Mouse (Mus musculus) left cerebral cortex, adult 11 months (tissue): Measurements from ENCODE around the gene Mybph.
A peak's percentile ranks its signal among the peaks of the same experiment; 100 is the strongest.

Source experiments
- DNase-seq: peaks from one replicate; pipeline ENCODE4 v3.0.0; 2022; ENCODE audit warnings: low spot score

Mybph gene

DNA sequence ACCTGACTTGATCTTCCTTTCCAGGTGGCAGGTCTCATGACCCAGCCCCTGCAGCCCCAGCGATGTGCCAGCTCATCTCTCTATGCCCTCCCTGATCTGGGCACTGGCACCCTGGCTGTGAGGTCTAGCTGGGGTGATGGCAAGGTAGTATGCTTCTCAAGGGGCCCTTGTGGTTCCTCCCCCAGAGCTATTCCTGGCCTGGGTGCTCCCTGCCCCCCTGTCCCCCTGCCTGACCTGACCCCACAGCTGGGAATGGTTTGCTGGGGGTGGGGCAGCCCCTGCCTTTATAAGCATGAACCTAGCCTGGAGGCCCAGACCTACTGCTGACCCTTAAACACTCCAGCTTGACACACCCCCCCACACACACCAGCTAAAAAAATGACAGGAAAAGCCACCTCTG is at the start of gene Mybph:
Gene Mybph (plus strand): TSS at position 323 of the 400 bp plus-strand sequence.
- DNase-seq: no peak

GRCm38 (mm10) chr1:134146066-134146465 is 47.2 kb upstream of the Mybph start:
- DNase-seq: peak; percentile 19

DNA sequence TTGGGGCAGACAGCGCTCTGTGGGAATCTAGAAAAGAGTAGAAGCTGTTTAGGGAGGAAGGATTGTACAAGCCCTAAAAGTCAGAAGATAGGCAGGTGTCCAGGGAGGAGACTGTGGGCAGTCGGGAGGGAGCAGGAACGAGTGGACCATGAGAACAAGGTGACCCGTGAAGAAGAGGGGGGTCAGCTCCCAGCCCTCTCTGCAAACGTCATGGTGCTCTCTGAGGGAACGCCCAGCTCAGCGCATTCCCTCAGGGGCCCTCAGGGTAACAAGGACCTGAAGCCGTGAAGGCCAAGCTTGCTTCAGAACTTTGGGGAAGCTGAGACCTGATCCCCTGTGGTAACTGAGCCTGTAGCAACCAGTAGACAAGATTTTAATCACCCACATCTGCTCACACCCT is 43.2 kb upstream of the Mybph start:
- no peak for DNase-seq

DNA sequence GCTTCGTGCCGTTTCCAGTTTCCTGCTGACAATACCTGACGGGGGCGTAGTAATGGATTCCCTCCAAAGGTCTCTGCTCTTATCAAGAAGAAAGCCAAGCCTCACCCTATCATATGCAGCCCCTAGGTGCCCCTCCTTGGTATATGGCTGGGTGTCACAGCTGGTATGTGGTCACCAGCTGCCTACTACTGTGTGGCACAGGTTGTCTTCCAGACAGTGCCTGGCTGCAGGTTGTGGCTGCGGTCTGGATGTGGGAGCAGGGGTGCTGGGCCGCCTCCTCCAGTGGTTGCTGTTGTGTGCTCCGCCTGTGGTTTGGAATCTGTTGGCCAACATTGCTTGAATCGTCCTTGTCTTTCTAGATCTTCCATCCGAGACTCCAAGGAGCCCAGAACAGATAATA is 42.5 kb upstream of the Mybph start:
- no peak for DNase-seq

DNA sequence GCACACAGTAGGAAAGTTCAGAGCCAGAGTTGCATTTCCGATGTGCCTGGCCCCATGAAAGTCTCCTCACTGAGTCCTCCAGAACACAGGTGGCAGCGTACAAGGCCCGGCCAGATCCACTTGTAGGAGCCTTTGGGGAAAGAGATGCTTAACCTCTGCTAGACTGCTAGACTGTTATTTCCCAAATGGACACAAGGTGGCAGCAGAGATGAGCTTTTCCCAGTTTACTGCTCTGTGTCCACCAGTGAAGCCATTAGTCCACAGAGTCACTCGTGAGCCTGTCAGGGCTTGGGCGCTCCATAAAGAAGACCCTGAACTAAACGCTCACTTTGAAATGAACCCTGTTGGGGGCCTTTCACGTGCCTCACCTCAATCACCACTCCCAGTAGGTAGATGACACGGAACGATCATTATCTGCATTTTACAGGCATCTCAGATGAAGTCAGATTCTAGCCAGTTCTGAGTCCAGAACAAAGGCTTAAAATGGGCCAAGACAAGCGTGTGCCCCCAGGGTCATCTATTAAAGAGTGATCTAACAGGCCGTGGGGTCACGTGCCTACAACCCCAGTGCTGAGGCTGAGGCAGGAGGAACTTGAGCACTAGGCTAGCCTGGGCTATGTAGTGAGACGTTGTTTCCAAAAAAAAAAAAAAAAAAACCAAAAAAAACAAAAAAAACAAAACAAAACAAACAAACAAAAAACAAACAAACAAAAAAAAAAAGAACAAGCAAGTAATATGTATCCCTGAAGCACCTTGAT is 41.4 kb upstream of the Mybph start:
- peak; percentile 68 for DNase-seq

- no peak for DNase-seq
Observed at GRCm38 (mm10) chr1:134152626-134153590, 40.3 kb upstream of the Mybph start.

GRCm38 (mm10) chr1:134154121-134154520 is 39.1 kb upstream of the Mybph start:
- no peak for DNase-seq

DNA sequence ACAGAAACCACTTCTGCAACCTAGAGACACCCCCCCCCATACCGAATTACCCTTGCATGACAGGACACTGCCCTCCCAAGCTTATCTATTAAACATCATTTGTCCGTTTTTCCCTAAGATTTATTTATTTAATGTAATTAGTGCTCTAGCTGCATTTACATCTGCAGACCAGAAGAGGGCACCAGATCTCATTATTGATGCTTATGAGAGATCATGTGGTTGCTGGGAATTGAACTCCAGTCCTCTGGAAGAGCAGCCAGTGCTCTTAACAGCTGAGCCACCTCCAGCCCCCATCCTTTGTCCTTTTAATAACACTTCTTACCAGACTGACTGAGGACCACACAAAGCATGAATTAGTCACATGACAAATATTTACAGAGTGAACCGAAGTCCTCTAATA is 38.6 kb upstream of the Mybph start:
- no peak for DNase-seq

DNA sequence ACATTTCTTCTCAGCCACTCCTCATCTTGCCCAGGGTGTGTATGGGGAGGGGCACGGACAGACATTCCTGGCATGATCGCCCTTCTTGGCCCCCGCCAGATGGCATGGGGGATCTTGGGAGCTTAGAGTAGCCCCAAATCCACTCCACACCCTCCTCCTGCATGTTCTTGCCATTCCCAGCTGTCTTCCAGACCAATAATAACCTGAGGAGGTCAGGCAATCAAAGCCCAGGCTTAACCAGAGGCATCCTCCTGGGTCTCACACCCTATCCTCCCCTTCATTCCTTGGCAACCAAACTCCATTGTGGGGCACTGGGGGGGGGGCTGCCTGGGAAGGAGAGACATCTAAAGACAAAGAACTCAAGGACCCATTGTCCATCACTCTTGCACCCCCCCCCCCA is 32.8 kb upstream of the Mybph start:
- no peak for DNase-seq

DNA sequence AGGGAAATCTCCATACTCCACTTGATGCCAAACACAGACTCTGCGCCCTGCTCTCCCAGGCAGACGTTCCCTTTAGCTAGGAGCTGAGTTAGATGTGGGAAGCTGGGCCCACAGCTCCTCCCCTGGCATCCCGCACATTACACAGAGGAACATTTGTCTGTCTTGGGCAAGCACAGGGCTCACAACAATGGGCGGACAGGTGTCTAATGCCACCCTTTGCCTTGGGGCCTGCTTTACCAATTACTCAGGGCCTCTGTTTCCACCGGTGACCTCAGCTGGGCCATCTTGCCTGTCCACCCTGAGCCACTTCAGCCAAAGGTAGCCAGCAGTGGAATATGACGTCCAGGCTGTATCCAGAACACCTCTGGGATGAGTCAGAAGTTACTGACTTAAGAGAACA is 31.8 kb upstream of the Mybph start:
- DNase-seq: no peak

GRCm38 (mm10) chr1:134162510-134163225 is 30.6 kb upstream of the Mybph start:
- no peak for DNase-seq

GRCm38 (mm10) chr1:134163476-134163875 is 29.8 kb upstream of the Mybph start:
- DNase-seq: no peak

GRCm38 (mm10) chr1:134164454-134164853 is 28.8 kb upstream of the Mybph start:
- DNase-seq: no peak

- no peak for DNase-seq
Observed at GRCm38 (mm10) chr1:134166547-134166946, 26.7 kb upstream of the Mybph start.

DNA sequence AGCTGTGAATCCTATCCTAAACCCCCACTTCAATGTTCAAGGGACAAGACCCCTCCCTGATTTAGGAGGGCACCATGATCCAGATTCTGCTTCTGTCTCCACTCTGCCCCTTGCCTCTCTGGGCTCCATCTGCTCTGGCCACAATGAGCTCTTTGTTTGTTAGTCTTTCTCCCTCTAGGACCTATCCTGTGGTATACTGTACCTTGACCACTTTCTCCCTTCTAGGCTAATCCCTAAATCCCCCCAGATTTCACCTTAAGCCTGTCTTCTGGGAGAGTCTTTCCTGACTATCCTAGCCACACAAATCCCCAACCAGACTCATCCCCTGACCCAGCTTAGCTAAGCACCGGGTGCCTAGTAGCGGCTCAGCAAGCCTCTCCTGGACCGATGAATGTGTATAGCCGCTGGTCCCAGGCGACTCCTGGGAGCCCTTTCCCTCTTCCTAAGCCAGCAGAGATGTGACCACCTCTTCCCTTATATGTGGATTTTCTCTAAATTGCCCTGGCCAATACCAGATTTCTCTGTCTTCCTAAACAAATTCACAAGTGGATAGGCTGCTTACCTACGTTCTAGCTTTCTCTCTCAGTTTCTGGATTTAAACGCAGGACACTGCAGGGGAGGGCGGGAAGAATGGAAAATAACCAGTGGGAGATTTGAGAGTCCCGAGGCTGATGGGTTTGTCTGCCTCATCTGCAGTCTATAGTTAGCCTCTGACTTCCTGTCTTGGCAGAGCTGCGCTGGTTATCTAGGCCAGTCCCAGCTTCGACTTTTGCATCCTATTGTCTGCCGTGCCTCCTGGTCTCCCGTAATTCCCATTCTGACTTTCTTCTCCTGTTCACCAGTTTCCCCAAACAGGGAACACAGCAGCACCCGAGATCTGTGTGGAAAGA is 25.6 kb upstream of the Mybph start:
- no peak for DNase-seq

DNA sequence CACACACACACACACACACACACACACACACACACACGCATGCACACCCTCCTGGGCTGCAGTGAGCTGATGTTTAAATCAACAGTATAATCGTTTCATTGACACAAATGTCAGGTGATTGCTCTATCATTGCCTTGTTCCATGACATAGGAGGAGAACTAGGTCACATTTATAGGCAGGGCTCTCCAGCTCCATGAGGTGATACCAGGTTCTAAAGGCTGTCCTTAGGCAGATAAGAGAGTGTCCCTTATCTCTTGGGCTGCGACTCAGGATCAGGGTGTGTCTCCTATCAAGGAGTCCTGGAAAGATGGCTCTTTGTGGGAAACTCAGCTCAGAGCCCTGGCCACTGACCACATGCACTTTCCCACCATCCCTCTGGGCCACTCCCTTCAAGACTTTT is 24.7 kb upstream of the Mybph start:
- no peak for DNase-seq

DNA sequence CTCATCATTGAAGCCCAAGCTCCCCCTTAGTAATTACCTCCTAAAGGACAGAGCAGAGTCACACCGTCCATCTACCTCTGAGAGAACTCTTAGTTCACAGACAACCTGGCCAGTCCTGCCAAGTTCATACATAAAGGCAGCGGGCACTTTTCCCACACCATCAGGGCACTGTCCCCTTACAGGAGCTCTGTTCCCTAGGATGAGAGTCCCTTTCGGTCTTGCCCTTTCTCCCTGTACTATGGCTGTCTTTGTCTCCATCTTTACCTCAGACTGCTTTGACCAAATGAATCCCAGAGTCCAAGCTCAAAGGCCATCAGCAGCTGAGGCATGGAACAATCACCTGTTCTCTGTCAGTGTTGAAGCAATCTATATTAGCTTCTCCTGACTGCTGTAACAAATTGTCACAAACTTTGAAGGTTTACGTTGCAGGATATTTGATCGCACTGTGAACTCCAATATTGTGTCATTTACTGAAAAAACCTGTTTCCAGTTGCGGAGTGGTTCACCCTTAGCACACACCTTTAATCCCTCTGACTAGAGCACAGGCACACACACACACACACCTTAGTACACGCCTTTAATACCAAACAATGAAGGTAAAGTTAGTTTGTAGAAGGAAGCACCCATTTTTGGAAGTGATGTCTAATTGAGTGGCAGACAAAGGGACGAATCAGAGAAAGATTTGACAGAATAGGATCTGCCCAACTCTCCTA is 24.1 kb upstream of the Mybph start:
- no peak for DNase-seq

- no peak for DNase-seq
Observed at GRCm38 (mm10) chr1:134173081-134173480, 20.2 kb upstream of the Mybph start.

DNA sequence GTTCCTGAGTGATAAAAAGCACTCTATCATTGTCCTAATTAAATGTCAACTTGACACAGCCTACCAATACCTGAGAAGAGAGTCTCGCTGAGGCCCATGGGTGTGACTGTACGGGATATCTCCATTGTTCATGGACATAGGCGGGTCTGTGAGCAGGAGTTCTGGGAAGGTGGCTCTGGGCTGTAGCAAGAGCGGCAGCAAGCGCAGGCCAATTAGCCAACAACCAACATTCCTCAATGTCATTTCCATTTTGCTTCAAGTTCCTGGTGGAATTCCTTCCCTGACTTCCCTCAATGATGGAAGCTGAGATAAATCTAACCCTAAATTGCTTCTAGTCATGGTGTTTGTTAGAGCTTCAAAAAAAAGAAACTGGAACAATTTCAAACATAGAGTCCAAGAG is 15.3 kb upstream of the Mybph start:
- DNase-seq: no peak

DNA sequence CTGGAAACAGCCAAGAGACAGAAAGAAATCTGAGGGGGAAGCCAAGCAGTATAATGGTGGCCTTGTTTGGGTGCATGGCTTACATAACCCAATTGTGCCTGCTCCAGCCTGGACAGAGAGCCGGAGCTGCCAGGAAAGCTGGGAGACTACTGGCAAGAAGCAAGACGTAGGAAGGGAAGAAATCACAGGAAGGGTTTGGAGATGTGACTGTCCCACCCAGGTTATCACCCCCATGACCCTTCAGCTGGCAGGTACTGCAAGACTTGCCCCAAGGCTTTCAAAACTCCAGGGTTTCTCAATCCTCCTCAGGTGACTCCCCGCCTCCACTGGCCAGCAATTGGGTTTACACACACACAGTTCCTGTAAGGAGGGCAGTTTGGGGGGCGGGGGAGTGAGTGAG is 11.2 kb upstream of the Mybph start, which contains the start of gene Chil1:
Gene Chil1 (plus strand): TSS at position 152 of the 400 bp plus-strand sequence.
- DNase-seq: no peak

DNA sequence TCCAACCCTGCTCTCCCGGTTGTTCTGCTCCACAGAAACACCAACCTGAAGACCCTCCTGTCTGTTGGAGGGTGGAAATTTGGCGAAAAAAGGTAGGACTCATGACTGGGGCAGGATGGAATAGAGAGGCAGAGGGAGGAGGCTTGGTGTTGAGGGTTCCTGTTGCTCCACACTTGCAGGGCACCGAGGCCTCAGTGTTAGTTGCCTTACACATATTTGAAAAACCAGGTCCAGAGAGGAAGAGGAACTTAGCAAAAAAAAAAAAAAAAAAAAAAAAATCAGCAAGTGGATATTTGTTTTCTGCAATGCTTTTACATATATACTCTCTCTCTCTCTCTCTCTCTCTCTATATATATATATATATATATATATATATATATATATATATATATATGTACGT is 9.2 kb upstream of the Mybph start:
- no peak for DNase-seq
